Mouse (Mus musculus) ES-Bruce4 (cell line): ENCODE data around the gene Nfib. TPM values are rescaled to one million over a fixed set of nuclear protein-coding genes. Genes with fewer than 3 reads are reported as not detected.
A peak's percentile ranks its signal among the peaks of the same experiment; 100 is the strongest.

ENCODE experiments used
- H3K27ac ChIP-seq: 2 replicates; pipeline ENCODE4 v1.5.1; 2012; ENCODE audit warnings: low read length, inconsistent platforms; ENCODE audit not compliant: insufficient read depth
- H3K27me3 ChIP-seq: 2 replicates; pipeline ENCODE4 v1.6.1; 2012; ENCODE audit warnings: mild to moderate bottlenecking, low read length, inconsistent platforms; ENCODE audit not compliant: control insufficient read depth, poor library complexity, insufficient read depth, severe bottlenecking
- H3K36me3 ChIP-seq: 2 replicates; pipeline ENCODE4 v1.6.1; 2012; ENCODE audit warnings: inconsistent platforms, mild to moderate bottlenecking, low read length, moderate library complexity; ENCODE audit not compliant: control insufficient read depth, poor library complexity, insufficient read depth, severe bottlenecking
- H3K4me1 ChIP-seq: one replicate; pipeline ENCODE4 v1.8.1; 2011; ENCODE audit warnings: low read length; ENCODE audit not compliant: control insufficient read depth, insufficient read depth
- H3K4me3 ChIP-seq: 2 replicates; pipeline ENCODE4 v1.5.1; 2011; ENCODE audit warnings: low read depth, mild to moderate bottlenecking, low read length
- H3K9ac ChIP-seq: 2 replicates; pipeline ENCODE4 v1.6.1; 2012; ENCODE audit warnings: low read depth, mild to moderate bottlenecking, inconsistent platforms; ENCODE audit not compliant: poor library complexity, severe bottlenecking
- H3K9me3 ChIP-seq: replicated peaks from 2 replicates; pipeline ENCODE4 v1.6.1; 2012; ENCODE audit warnings: mild to moderate bottlenecking, low read length, inconsistent platforms; ENCODE audit not compliant: control insufficient read depth, poor library complexity, insufficient read depth, severe bottlenecking
- CTCF ChIP-seq: IDR thresholded peaks from one replicate; pipeline ENCODE4 v1.8.1; 2011; ENCODE audit warnings: low read depth, low read length
- EP300 ChIP-seq: IDR thresholded peaks from 2 replicates; pipeline ENCODE4 v1.6.1; 2011; ENCODE audit warnings: low read depth, low read length; ENCODE audit not compliant: insufficient read depth
- POLR2A ChIP-seq: IDR thresholded peaks from one replicate; pipeline ENCODE4 v1.8.1; 2011; ENCODE audit warnings: low read length; ENCODE audit not compliant: insufficient read depth
- polyA plus RNA-seq: library from polyadenylated mRNA; stranded (reverse); fragments of >200 nt; gene quantifications from 2 replicates; pipeline ENCODE4 v1.2.4, GENCODE M21; 2011; ENCODE audit warnings: low read depth; ENCODE audit not compliant: missing spikeins, insufficient read depth, insufficient read length

The Nfib gene
- polyA plus RNA-seq, 1 experiment, result 4.6 TPM

DNA sequence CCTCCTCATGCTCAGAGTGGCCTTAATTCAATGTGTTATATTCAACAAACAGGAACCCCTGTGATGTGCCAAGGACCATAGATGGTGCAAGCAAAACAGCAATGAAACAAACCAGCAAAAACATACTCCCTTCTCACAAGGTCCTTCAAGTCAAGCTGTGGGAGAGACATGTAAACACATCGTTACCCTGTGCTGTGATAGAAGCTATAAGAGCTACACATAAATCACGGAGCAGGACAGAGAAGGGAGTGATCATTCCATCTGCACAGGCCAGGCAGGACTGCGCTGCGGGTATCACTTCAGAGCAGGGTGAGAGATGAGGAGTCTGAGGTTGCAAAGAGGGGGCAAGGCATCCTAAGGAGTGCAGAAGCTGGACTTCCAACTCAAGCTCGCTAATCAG, 262.5 kb downstream of the Nfib start:
- no peak overlapping the region for H3K9ac ChIP-seq
- no peak overlapping the region for H3K27ac ChIP-seq
- peaks cover 3% of the 10 kb centered on the region for H3K4me1 ChIP-seq
- TF ChIP-seq EP300, result no peak
- TF ChIP-seq CTCF, result no peak
- no peak for TF ChIP-seq POLR2A
- no peaks in the 10 kb centered on the region for H3K9me3 ChIP-seq
- H3K27me3 ChIP-seq, result no peaks in the 10 kb centered on the region
- H3K4me3 ChIP-seq, result no peak overlapping the region
- H3K36me3 ChIP-seq, result no peaks in the 10 kb centered on the region

DNA sequence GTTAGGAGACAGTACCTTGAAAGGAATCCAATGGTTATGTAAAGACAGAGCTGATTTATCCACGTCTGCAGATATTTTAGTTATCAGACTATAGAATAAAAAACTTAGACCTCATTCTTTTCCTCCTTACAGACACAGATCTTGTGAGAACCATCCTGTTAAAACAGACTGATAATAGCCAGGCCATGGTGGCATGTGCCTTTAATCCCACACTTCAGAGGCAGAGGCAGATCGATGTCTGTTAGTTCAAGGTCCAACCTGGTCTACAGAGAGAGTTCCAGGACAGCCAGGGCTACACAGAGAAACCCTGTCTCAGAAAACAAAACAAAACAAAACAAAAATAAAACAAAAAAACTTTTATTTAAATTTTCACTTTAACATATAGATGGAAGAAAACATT, 264.9 kb downstream of the Nfib start:
- TF ChIP-seq EP300, result no peak
- no peak for TF ChIP-seq POLR2A
- H3K36me3 ChIP-seq, result no peaks in the 10 kb centered on the region
- no peak overlapping the region for H3K4me3 ChIP-seq
- H3K9ac ChIP-seq, result no peak overlapping the region
- peaks cover 6% of the 10 kb centered on the region for H3K4me1 ChIP-seq
- no peak overlapping the region for H3K27ac ChIP-seq
- no peaks in the 10 kb centered on the region for H3K27me3 ChIP-seq
- H3K9me3 ChIP-seq, result no peaks in the 10 kb centered on the region

GRCm38 (mm10) chr4:82439813-82440212, 265.7 kb downstream of the Nfib start:
- TF ChIP-seq CTCF (no peak), EP300 (no peak), POLR2A (no peak)
- Histone ChIP-seq H3K36me3 (no peaks in the 10 kb centered on the region), H3K9me3 (no peaks in the 10 kb centered on the region), H3K27me3 (no peaks in the 10 kb centered on the region), H3K9ac (no peak overlapping the region), H3K27ac (no peak overlapping the region), H3K4me1 (peaks cover 7% of the 10 kb centered on the region), H3K4me3 (no peak overlapping the region)

- H3K9ac ChIP-seq, result no peak overlapping the region
- H3K9me3 ChIP-seq, result no peaks in the 10 kb centered on the region
- no peak overlapping the region for H3K27ac ChIP-seq
- H3K27me3 ChIP-seq, result no peaks in the 10 kb centered on the region
- no peak for TF ChIP-seq POLR2A
- TF ChIP-seq CTCF, result no peak
- TF ChIP-seq EP300, result no peak
- no peak overlapping the region for H3K4me3 ChIP-seq
- peaks cover 7% of the 10 kb centered on the region for H3K4me1 ChIP-seq
- H3K36me3 ChIP-seq, result no peaks in the 10 kb centered on the region
These were observed 266.9 kb downstream of the Nfib start for GRCm38 (mm10) chr4:82438631-82439030.

DNA sequence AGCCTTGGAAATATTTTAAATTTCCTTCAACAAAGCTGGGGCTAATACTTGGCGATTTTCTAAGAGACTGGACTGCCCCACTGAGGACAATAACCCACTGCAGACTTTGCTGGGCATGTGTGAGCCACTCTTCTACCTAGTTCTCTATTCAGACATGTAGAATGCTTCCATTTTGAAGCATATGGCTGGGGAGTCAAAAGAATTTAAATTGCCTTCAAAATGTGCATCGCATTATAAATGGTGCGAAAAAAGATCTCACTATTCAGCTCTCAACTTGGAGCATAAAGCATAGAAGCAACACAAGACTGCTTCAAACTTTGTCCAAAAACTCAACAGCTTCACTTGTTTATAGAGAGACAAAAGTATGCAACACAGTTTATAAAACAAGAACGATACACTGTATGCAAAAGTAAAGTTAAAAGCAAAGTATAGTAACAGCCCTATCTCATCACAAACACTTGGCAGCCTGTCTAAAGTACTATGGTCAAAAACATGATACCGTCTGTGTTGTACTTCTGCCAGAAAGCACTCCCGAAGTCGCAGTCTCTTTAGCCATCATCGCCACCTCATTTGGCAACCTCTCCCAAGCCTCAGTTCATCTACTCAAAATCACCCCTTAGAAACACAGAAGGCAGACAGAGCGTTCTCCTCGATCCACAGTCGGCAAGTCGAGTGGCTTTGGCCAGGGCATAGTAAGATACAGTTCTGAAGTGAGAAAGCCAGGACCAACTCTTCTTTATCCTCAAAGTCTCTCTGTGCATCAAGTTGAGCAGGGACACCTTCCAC, 267.8 kb downstream of the Nfib start:
- Histone ChIP-seq H3K27ac (peak overlapping the region; percentile 38; the same call in 1 of the 2 replicates), H3K9me3 (no peaks in the 10 kb centered on the region), H3K27me3 (no peaks in the 10 kb centered on the region), H3K4me1 (peaks cover 7% of the 10 kb centered on the region), H3K9ac (no peak overlapping the region), H3K4me3 (no peak overlapping the region), H3K36me3 (no peaks in the 10 kb centered on the region)
- TF ChIP-seq POLR2A, result no peak
- TF ChIP-seq EP300, result no peak
- TF ChIP-seq CTCF, result no peak

- Histone ChIP-seq H3K36me3 (no peaks in the 10 kb centered on the region), H3K9me3 (no peaks in the 10 kb centered on the region), H3K27ac (peak overlapping the region; percentile 33), H3K27me3 (no peaks in the 10 kb centered on the region), H3K4me3 (no peak overlapping the region), H3K9ac (no peak overlapping the region), H3K4me1 (peaks cover 7% of the 10 kb centered on the region)
- TF ChIP-seq CTCF (no peak), EP300 (0 out of 2 replicates have a peak, but pooled peaks have one; percentile 48)
These were observed 268.9 kb downstream of the Nfib start for GRCm38 (mm10) chr4:82436656-82437055.
